Mouse (Mus musculus): ENCODE measurements around the gene Myb. TPM values are rescaled to one million over a fixed set of nuclear protein-coding genes. Genes with fewer than 3 reads are reported as not detected.

Gene Myb
- total and polyA plus RNA-seq, 3 experiments, result 133 to 245 (median 155) TPM

Other genes with a start within 250 kb of the Myb start
- gene Ahi1, start 208.4 kb downstream of the Myb start, total RNA-seq (2012; rRNA removed), result 3.0 and 3.3 TPM in 2 replicates
- 1 to 10 TPM in 1 of 2 experiments, not detected in 1; 3.6 TPM for gene Ahi1, start 208.4 kb downstream of the Myb start, polyA plus RNA-seq (2012; ENCODE audit: insufficient read depth in 1 of 2, insufficient read length in 2 of 2, low read depth in 1 of 2, low replicate concordance in 2 of 2, missing spikeins in 1 of 2)
- 115 and 133 TPM in 2 replicates for gene Hbs1l, start 135.0 kb upstream of the Myb start, total RNA-seq (2012; rRNA removed)
- 100 to 1,000 TPM in 1 of 2 experiments, not detected in 1; 103 TPM for gene Hbs1l, start 135.0 kb upstream of the Myb start, polyA plus RNA-seq (2012; ENCODE audit: insufficient read depth in 1 of 2, insufficient read length in 2 of 2, low read depth in 1 of 2, low replicate concordance in 2 of 2, missing spikeins in 1 of 2)
- 0.04 and 0.07 TPM in 2 replicates for gene Aldh8a1, start 216.3 kb upstream of the Myb start, total RNA-seq (2012; rRNA removed)
- gene Aldh8a1, start 216.3 kb upstream of the Myb start, polyA plus RNA-seq (2012; ENCODE audit: insufficient read depth in 1 of 2, insufficient read length in 2 of 2, low read depth in 1 of 2, low replicate concordance in 2 of 2, missing spikeins in 1 of 2), result under 1 TPM in 1 of 2 experiments, not detected in 1; 0.07 TPM

All from MEL (cell line).